Mouse (Mus musculus): ENCODE results near the gene Creb5. TPM values are rescaled to one million over a fixed set of nuclear protein-coding genes. Genes with fewer than 3 reads are reported as not detected.

The Creb5 gene
- polyA plus RNA-seq, 1 experiment from 2014 or later = 22.3 TPM

DNA sequence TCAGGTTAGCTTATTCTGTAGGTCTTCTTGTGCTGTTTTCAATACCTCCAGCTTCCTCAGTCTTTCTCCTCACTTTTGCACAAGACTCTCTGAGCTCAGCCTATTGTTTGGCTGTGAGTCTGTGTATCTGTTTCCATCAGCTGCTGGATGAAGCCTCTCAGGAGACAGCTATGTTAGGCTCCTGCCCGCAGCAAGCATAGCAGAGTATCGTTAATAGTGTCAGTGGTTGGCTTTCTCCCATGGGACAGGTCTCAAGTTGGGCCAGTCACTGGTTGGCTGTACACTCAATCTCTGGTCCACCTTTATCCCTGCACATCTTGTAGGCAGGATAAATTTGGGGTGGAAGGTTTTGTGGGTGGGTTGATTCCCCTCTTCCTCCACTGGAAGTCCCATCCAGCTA, 226.3 kb downstream of the Creb5 start:
- no peaks in the 10 kb centered on the region for H3K27me3 ChIP-seq (ENCODE audit: control insufficient read depth, insufficient read depth, low read length)
- ATAC-seq (ENCODE audit: insufficient number of reproducible peaks, low FRiP score, low TSS enrichment, low read depth) = no peak
- no peak overlapping the region for H3K4me3 ChIP-seq (ENCODE audit: low read depth, low read length)
- no peak overlapping the region for H3K9ac ChIP-seq (ENCODE audit: low read length)
- H3K4me2 ChIP-seq (ENCODE audit: low read depth, severe bottlenecking) = no peak overlapping the region
- no peak for DNase-seq (ENCODE audit: low spot score)
- WGBS = 89% methylated on average over 2 of the region's 2 CpGs
- H3K36me3 ChIP-seq (ENCODE audit: control insufficient read depth, insufficient read depth, low read length) = no peaks in the 10 kb centered on the region
- H3K9me3 ChIP-seq (ENCODE audit: control insufficient read depth, low read length) = no peaks in the 10 kb centered on the region
- no peaks in the 10 kb centered on the region for H3K4me1 ChIP-seq (ENCODE audit: control insufficient read depth, insufficient read depth, low read length)
- no peak overlapping the region for H3K27ac ChIP-seq (replicated peaks; ENCODE audit: low read depth, low read length)

DNA sequence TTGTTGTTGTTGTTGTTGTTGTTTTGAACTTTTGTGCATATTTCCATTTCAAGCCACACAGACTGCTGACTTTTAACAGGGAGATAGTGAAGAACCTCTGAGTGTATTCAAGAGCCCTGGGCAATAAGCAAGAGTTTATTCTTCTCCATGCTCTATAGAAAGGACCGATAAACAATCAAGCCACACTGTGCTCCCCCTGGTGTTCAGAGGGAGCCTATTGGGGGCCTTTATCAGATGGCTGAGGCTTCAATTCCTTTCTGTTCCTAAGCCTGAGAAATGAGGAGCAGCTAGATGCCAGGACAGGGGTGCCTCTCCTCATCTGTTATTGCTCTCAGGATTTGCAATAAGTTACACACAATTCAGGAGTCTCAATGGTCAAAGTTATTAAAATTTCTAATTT, 227.8 kb downstream of the Creb5 start:
- Histone ChIP-seq H3K9me3 (ENCODE audit: control insufficient read depth, low read length) (no peaks in the 10 kb centered on the region), H3K4me2 (ENCODE audit: low read depth, severe bottlenecking) (no peak overlapping the region), H3K27ac (replicated peaks; ENCODE audit: low read depth, low read length) (no peak overlapping the region), H3K4me3 (ENCODE audit: low read depth, low read length) (no peak overlapping the region), H3K9ac (ENCODE audit: low read length) (no peak overlapping the region), H3K27me3 (ENCODE audit: control insufficient read depth, insufficient read depth, low read length) (no peaks in the 10 kb centered on the region), H3K4me1 (ENCODE audit: control insufficient read depth, insufficient read depth, low read length) (no peaks in the 10 kb centered on the region), H3K36me3 (ENCODE audit: control insufficient read depth, insufficient read depth, low read length) (no peaks in the 10 kb centered on the region)
- 60% methylated on average over 1 of the region's 1 CpGs for whole genome bisulfite sequencing
- ATAC-seq (ENCODE audit: insufficient number of reproducible peaks, low FRiP score, low TSS enrichment, low read depth) = no peak
- DNase-seq (ENCODE audit: low spot score) = no peak

DNA sequence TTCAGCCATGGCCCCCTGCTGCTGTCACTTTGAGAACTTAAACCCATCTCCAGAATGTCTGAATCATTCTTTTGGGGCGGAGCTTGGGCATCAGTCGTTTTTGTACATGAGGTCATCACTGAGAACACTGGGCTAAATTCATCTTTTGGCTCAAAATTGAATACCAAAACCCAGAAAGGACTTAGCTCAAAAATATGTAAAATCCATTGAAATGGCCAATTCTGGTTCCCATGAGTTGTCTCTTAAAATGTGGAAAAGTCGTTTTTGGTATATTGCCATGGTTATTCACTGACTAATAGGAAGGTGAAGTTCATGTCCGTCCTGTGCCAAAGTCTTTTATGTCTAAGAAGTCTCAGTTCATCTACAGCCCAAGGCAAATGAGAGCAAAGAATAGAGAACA, 228.5 kb downstream of the Creb5 start:
- H3K36me3 ChIP-seq (ENCODE audit: control insufficient read depth, insufficient read depth, low read length) = no peaks in the 10 kb centered on the region
- ATAC-seq (ENCODE audit: insufficient number of reproducible peaks, low FRiP score, low TSS enrichment, low read depth) (no peak), DNase-seq (ENCODE audit: low spot score) (no peak)
- no peaks in the 10 kb centered on the region for H3K9me3 ChIP-seq (ENCODE audit: control insufficient read depth, low read length)
- H3K27ac ChIP-seq (replicated peaks; ENCODE audit: low read depth, low read length) = no peak overlapping the region
- H3K4me2 ChIP-seq (ENCODE audit: low read depth, severe bottlenecking) = no peak overlapping the region
- 82% methylated on average over 4 of the region's 4 CpGs for WGBS
- H3K9ac ChIP-seq (ENCODE audit: low read length) = no peak overlapping the region
- no peak overlapping the region for H3K4me3 ChIP-seq (ENCODE audit: low read depth, low read length)
- no peaks in the 10 kb centered on the region for H3K27me3 ChIP-seq (ENCODE audit: control insufficient read depth, insufficient read depth, low read length)
- H3K4me1 ChIP-seq (ENCODE audit: control insufficient read depth, insufficient read depth, low read length) = no peaks in the 10 kb centered on the region

DNA sequence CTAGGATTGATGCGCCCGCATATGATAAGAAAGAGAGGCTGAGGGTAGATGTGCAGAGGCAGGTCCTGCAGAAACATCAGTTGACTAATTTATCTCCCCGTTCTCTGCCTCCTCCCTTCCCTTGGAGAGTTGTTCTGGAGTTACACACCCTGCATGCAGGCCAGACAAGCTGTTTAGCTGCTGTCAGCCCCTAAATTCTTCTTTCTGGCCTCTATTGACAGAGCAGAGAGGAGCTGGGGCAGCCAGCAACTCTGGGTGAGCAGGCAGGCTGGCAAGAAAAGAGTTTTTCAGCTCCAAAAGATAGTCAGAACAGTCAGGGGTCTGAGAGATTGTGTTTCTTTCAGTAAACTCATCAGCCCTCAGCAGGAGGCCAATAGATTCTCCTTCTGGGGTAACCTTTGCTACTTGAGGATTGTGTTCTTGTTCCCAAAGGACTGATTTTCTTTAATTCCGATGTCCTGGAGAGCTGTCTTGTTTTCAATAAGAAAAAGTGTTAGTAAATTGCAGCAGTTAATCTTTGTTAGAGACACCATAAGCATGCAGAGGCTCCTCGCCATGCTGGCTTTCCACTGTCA, 230.4 kb downstream of the Creb5 start:
- DNase-seq (ENCODE audit: low spot score) (no peak), ATAC-seq (ENCODE audit: insufficient number of reproducible peaks, low FRiP score, low TSS enrichment, low read depth) (no peak)
- WGBS = 71% methylated on average over 5 of the region's 5 CpGs
- Histone ChIP-seq H3K4me1 (ENCODE audit: control insufficient read depth, insufficient read depth, low read length) (no peaks in the 10 kb centered on the region), H3K36me3 (ENCODE audit: control insufficient read depth, insufficient read depth, low read length) (no peaks in the 10 kb centered on the region), H3K27me3 (ENCODE audit: control insufficient read depth, insufficient read depth, low read length) (no peaks in the 10 kb centered on the region), H3K4me3 (ENCODE audit: low read depth, low read length) (no peak overlapping the region), H3K4me2 (ENCODE audit: low read depth, severe bottlenecking) (no peak overlapping the region), H3K9ac (ENCODE audit: low read length) (no peak overlapping the region), H3K9me3 (ENCODE audit: control insufficient read depth, low read length) (no peaks in the 10 kb centered on the region), H3K27ac (replicated peaks; ENCODE audit: low read depth, low read length) (no peak overlapping the region)

DNA sequence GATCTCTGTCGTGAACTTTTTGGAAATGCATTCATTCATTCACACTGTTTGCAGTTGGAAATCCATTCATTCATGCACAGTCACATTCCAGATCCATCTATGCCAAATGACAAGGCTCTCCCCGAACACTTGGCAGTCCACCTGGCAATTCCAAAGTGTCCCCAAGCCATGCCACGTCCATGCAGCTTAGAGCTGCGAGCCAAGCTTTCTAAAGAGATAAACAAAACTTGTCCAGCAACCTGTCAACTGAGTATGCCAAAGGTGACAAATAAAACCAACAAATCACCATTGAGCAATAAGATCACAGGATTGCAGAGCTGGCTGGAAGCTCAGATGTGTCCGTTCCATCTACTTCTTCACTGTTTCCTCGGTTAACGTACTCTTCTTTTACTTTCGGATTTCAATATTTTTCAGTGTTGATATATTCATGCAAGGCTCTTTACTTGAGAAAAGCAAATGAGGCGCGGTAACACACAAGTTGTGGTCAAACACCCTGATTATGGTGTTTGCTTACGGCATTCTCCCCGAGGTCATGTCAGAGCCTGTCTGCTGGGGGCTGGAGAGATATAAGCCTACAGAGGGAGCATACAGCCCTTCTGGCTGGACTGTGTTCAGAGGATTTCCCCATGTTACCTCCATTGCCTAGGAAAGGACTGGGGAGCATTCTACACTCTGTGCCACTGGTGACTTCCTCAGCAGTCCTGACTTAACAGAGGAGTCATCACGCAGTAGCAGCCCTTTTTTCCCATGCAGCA, 236.8 kb downstream of the Creb5 start:
- Histone ChIP-seq H3K27ac (replicated peaks; ENCODE audit: low read depth, low read length) (no peak overlapping the region), H3K27me3 (ENCODE audit: control insufficient read depth, insufficient read depth, low read length) (no peaks in the 10 kb centered on the region), H3K36me3 (ENCODE audit: control insufficient read depth, insufficient read depth, low read length) (no peaks in the 10 kb centered on the region), H3K4me3 (ENCODE audit: low read depth, low read length) (no peak overlapping the region), H3K4me1 (ENCODE audit: control insufficient read depth, insufficient read depth, low read length) (no peaks in the 10 kb centered on the region), H3K4me2 (ENCODE audit: low read depth, severe bottlenecking) (no peak overlapping the region), H3K9me3 (ENCODE audit: control insufficient read depth, low read length) (no peaks in the 10 kb centered on the region), H3K9ac (ENCODE audit: low read length) (no peak overlapping the region)
- DNase-seq (ENCODE audit: low spot score) (no peak), ATAC-seq (ENCODE audit: insufficient number of reproducible peaks, low FRiP score, low TSS enrichment, low read depth) (no peak)
- WGBS = 94% methylated on average over 13 of the region's 13 CpGs

DNA sequence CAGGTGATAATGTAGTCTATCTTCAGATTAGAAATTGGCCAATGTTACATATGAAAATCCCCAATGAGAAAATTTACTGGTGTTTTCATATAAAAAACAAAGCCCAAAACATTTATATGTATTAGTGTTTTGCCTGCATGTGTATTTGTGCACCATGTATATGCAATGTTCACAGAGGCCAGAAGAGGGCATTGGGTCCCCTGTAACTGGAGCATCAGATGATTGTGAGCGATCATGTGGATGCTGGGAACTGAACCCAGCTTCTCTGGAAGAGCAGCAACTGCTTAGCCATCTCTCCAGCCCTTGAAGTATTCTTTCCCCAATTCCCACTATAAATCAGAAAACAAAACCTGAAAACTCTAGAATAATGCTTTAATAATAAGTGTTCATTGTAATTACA, 239.4 kb downstream of the Creb5 start:
- H3K36me3 ChIP-seq (ENCODE audit: control insufficient read depth, insufficient read depth, low read length) = no peaks in the 10 kb centered on the region
- no peaks in the 10 kb centered on the region for H3K9me3 ChIP-seq (ENCODE audit: control insufficient read depth, low read length)
- no peaks in the 10 kb centered on the region for H3K4me1 ChIP-seq (ENCODE audit: control insufficient read depth, insufficient read depth, low read length)
- ATAC-seq (ENCODE audit: insufficient number of reproducible peaks, low FRiP score, low TSS enrichment, low read depth) (no peak), DNase-seq (ENCODE audit: low spot score) (no peak)
- no peak overlapping the region for H3K4me2 ChIP-seq (ENCODE audit: low read depth, severe bottlenecking)
- no peaks in the 10 kb centered on the region for H3K27me3 ChIP-seq (ENCODE audit: control insufficient read depth, insufficient read depth, low read length)
- H3K4me3 ChIP-seq (ENCODE audit: low read depth, low read length) = no peak overlapping the region
- 90% methylated on average over 1 of the region's 1 CpGs for WGBS
- H3K9ac ChIP-seq (ENCODE audit: low read length) = no peak overlapping the region
- no peak overlapping the region for H3K27ac ChIP-seq (replicated peaks; ENCODE audit: low read depth, low read length)

DNA sequence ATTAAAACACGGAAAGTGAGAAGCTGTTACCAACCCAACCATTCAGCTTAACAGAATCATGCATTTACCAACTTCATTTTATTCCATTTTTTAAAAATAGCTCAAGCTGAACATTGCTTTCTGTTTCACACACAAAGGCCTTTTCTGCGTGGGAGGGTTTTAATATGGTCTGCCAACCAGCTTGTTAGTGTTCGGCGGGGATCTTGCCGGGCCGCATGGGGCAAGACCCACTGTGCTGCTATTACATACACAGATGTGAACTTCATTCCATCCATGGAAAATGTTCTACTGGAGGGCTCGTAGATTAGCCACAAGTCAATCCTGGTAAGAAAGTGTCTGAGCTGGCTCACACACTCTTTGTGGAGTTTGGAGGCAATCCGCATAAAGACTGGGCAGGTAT, 243.7 kb downstream of the Creb5 start:
- ATAC-seq (ENCODE audit: insufficient number of reproducible peaks, low FRiP score, low TSS enrichment, low read depth) = no peak
- no peak overlapping the region; the same call in 1 of the 2 replicates for H3K27ac ChIP-seq (replicated peaks; ENCODE audit: low read depth, low read length)

DNA sequence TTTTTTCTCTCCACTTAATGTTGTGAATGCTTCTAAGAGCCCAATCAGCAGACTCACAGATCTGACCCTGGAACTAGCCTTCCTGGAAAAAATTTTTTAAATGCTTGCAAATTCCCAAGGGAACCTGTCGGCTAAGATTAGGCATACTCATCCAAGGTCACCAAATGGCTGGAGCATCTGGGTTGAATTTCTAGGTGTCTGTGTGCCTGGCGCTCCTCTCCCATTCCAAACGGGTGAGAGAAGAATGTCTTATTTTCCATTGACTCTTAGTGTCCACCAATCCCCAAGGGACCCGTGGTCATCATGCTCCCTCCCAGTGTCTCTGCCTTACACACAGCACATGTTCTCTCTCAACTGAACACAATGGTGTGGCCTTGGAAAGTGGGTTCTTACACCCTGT, 244.4 kb downstream of the Creb5 start:
- Histone ChIP-seq H3K36me3 (ENCODE audit: control insufficient read depth, insufficient read depth, low read length) (no peaks in the 10 kb centered on the region), H3K4me2 (ENCODE audit: low read depth, severe bottlenecking) (no peak overlapping the region), H3K9ac (ENCODE audit: low read length) (no peak overlapping the region), H3K4me1 (ENCODE audit: control insufficient read depth, insufficient read depth, low read length) (no peaks in the 10 kb centered on the region), H3K27me3 (ENCODE audit: control insufficient read depth, insufficient read depth, low read length) (no peaks in the 10 kb centered on the region), H3K4me3 (ENCODE audit: low read depth, low read length) (no peak overlapping the region), H3K27ac (replicated peaks; ENCODE audit: low read depth, low read length) (no peak overlapping the region), H3K9me3 (ENCODE audit: control insufficient read depth, low read length) (no peaks in the 10 kb centered on the region)
- ATAC-seq (ENCODE audit: insufficient number of reproducible peaks, low FRiP score, low TSS enrichment, low read depth) = no peak
- DNase-seq (ENCODE audit: low spot score) = no peak
- WGBS = 80% methylated on average over 4 of the region's 4 CpGs

More for the DNA sequence above, 243.7 kb downstream of the Creb5 start:
- 76% methylated on average over 8 of the region's 8 CpGs for WGBS
- Histone ChIP-seq H3K27me3 (ENCODE audit: control insufficient read depth, insufficient read depth, low read length) (no peaks in the 10 kb centered on the region), H3K36me3 (ENCODE audit: control insufficient read depth, insufficient read depth, low read length) (no peaks in the 10 kb centered on the region), H3K4me3 (ENCODE audit: low read depth, low read length) (no peak overlapping the region), H3K4me2 (ENCODE audit: low read depth, severe bottlenecking) (no peak overlapping the region), H3K4me1 (ENCODE audit: control insufficient read depth, insufficient read depth, low read length) (no peaks in the 10 kb centered on the region), H3K9me3 (ENCODE audit: control insufficient read depth, low read length) (no peaks in the 10 kb centered on the region), H3K9ac (ENCODE audit: low read length) (no peak overlapping the region)
- no peak for DNase-seq (ENCODE audit: low spot score)

DNA sequence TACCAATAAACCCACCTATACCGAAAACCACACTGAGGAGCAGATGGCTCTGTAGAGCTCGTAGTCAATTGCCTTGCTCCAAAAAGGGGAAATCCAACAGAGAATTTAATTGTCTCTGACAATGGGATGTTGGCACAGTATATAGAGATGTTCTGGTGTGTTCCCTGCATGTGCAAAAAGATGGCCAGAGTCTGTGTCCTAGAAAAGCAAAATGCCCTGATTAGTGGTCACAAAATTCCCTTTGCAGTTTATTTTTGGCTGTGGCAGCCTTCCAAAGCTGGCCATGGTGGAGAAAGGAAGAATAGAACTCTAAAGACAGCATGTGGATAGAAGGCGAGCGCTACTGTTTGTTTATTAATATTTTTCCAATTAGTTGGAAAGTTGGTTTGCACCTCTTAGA, 250.5 kb downstream of the Creb5 start:
- H3K9ac ChIP-seq (ENCODE audit: low read length) = no peak overlapping the region

More for the DNA sequence above, 250.5 kb downstream of the Creb5 start:
- Histone ChIP-seq H3K4me1 (ENCODE audit: control insufficient read depth, insufficient read depth, low read length) (no peaks in the 10 kb centered on the region), H3K4me2 (ENCODE audit: low read depth, severe bottlenecking) (no peak overlapping the region), H3K36me3 (ENCODE audit: control insufficient read depth, insufficient read depth, low read length) (no peaks in the 10 kb centered on the region), H3K27ac (replicated peaks; ENCODE audit: low read depth, low read length) (no peak overlapping the region), H3K9me3 (ENCODE audit: control insufficient read depth, low read length) (no peaks in the 10 kb centered on the region), H3K4me3 (ENCODE audit: low read depth, low read length) (no peak overlapping the region), H3K27me3 (ENCODE audit: control insufficient read depth, insufficient read depth, low read length) (no peaks in the 10 kb centered on the region)
- ATAC-seq (ENCODE audit: insufficient number of reproducible peaks, low FRiP score, low TSS enrichment, low read depth) (no peak), DNase-seq (ENCODE audit: low spot score) (no peak)
- WGBS = 96% methylated on average over 4 of the region's 4 CpGs
